Mouse (Mus musculus) kidney, adult 2 months (tissue): ENCODE results near the gene Ttll11. TPM values are rescaled to one million over a fixed set of nuclear protein-coding genes. Genes with fewer than 3 reads are reported as not detected.
A peak's percentile ranks its signal among the peaks of the same experiment; 100 is the strongest.

Experiments
- DNase-seq: peaks from one replicate; pipeline ENCODE4 v3.0.0; 2021
- H3K27ac ChIP-seq: fragments of 200-500 bp; 2 replicates; pipeline ENCODE4 v1.5.1; 2012; ENCODE audit warnings: low read depth, low read length, control low read depth, inconsistent platforms; ENCODE audit not compliant: insufficient read depth
- H3K27me3 ChIP-seq: fragments of 200-500 bp; replicated peaks from 2 replicates; pipeline ENCODE4 v1.6.1; 2012; ENCODE audit warnings: mild to moderate bottlenecking, moderate library complexity, low read length, inconsistent platforms; ENCODE audit not compliant: control insufficient read depth, insufficient read depth
- H3K36me3 ChIP-seq: fragments of 200-500 bp; 2 replicates; pipeline ENCODE4 v1.6.1; 2012; ENCODE audit warnings: mild to moderate bottlenecking, moderate library complexity, low read length, inconsistent platforms; ENCODE audit not compliant: control insufficient read depth, insufficient read depth
- H3K4me1 ChIP-seq: fragments of 200-500 bp; 2 replicates; pipeline ENCODE4 v1.6.1; 2011; ENCODE audit warnings: low read length; ENCODE audit not compliant: control insufficient read depth, insufficient read depth
- H3K4me3 ChIP-seq: fragments of 200-500 bp; 2 replicates; pipeline ENCODE4 v1.5.1; 2011; ENCODE audit warnings: mild to moderate bottlenecking, low read depth, low read length, control low read depth; ENCODE audit not compliant: insufficient read depth
- CTCF ChIP-seq: fragments of 200-500 bp; conservative IDR thresholded peaks from 2 replicates; pipeline ENCODE4 v1.5.1; 2011; ENCODE audit warnings: low read depth, mild to moderate bottlenecking, control low read depth, low read length, moderate library complexity, mixed read lengths; ENCODE audit not compliant: insufficient read depth, insufficient read length
- POLR2A ChIP-seq: fragments of 200-500 bp; IDR thresholded peaks from one replicate; pipeline ENCODE4 v1.6.1; 2011; ENCODE audit warnings: low read depth, low read length, control low read depth
- WGBS: fragments of 180-500 bp; shearing (Covaris S2); methylation state at CpG from one replicate; pipeline ENCODE4 v1.1.7; 2018; 5-methylcytosine and 5-hydroxymethylcytosine counted together
- polyA plus RNA-seq: library from polyadenylated mRNA; depleted of rRNA; stranded (reverse); fragments of >200 nt; gene quantifications from 2 replicates; pipeline ENCODE4 v1.2.3, GENCODE M21; 2012

Gene Ttll11
- polyA plus RNA-seq, 1 experiment: 0.41 TPM

GRCm38 (mm10) chr2:35869165-35869564, 110.5 kb downstream of the Ttll11 start:
- TF ChIP-seq POLR2A: no peak
- TF ChIP-seq CTCF: no peak
- Histone ChIP-seq H3K4me1 (no peaks in the 10 kb centered on the region), H3K27me3 (no peaks in the 10 kb centered on the region), H3K36me3 (no peaks in the 10 kb centered on the region), H3K4me3 (no peak overlapping the region), H3K27ac (no peak overlapping the region)
- 60% methylated on average over 2 of the region's 2 CpGs for WGBS
- no peak for DNase-seq

- 71% methylated on average over 4 of the region's 4 CpGs for WGBS
- Histone ChIP-seq H3K4me1 (no peaks in the 10 kb centered on the region), H3K36me3 (no peaks in the 10 kb centered on the region), H3K27me3 (no peaks in the 10 kb centered on the region), H3K4me3 (no peak overlapping the region), H3K27ac (no peak overlapping the region)
- no peak for DNase-seq
- TF ChIP-seq POLR2A: no peak
- TF ChIP-seq CTCF: no peak
These were observed 116.4 kb downstream of the Ttll11 start for GRCm38 (mm10) chr2:35863284-35863683.

DNA sequence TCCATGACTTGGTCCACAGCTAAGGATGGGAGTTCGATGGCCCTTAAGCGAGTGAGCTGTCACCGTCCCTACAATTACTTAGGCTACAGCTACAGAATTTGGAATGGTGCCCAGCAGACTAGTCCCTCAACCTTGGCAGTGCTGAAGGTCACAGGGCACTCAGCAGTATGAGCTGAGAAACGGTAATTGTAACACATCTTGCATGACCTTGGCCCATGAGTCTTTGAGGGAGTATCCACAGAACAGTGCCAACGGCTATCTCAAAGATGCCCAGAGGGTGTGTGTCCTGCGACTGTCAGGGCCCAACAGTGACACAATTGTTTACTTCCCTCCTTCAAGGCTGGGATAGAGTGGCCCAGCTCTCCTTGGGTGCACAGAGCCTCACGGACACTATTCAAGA, 118.5 kb downstream of the Ttll11 start:
- Histone ChIP-seq H3K27ac (no peak overlapping the region), H3K4me1 (no peaks in the 10 kb centered on the region), H3K4me3 (no peak overlapping the region), H3K36me3 (no peaks in the 10 kb centered on the region), H3K27me3 (no peaks in the 10 kb centered on the region)
- DNase-seq: peak; percentile 3
- WGBS: 67% methylated on average over 7 of the region's 7 CpGs
- no peak for TF ChIP-seq POLR2A
- TF ChIP-seq CTCF: no peak

DNA sequence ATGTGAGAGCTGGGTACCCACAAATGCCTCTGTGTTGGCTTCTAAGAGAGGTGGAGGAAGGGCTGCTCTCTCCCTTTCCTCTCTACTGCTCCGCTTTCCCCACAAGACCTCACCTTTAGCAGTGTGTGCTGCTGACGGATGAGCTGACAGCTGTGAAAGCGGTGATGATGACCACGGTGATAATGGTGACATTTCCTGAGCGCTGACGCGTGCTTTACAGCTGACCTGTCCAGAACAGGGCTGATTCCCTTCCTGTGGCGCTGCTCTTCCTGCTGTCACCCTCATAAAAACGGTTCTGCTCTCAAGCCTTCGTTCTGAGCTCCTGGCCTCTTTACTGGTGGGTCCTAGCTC, 119.3 kb downstream of the Ttll11 start:
- H3K4me1 ChIP-seq: no peaks in the 10 kb centered on the region
- H3K36me3 ChIP-seq: no peaks in the 10 kb centered on the region
- no peak overlapping the region for H3K4me3 ChIP-seq
- WGBS: 49% methylated on average over 10 of the region's 10 CpGs
- TF ChIP-seq POLR2A (no peak), CTCF (no peak)
- no peak for DNase-seq
- no peaks in the 10 kb centered on the region for H3K27me3 ChIP-seq
- no peak overlapping the region for H3K27ac ChIP-seq

- no peak overlapping the region for H3K4me3 ChIP-seq
- no peak for TF ChIP-seq CTCF
- TF ChIP-seq POLR2A: no peak
- H3K27ac ChIP-seq: no peak overlapping the region
- no peak for DNase-seq
- 84% methylated on average over 7 of the region's 7 CpGs for WGBS
- no peaks in the 10 kb centered on the region for H3K4me1 ChIP-seq
- H3K27me3 ChIP-seq: no peaks in the 10 kb centered on the region
- H3K36me3 ChIP-seq: no peaks in the 10 kb centered on the region
These were observed 119.9 kb downstream of the Ttll11 start for GRCm38 (mm10) chr2:35859708-35860393.

DNA sequence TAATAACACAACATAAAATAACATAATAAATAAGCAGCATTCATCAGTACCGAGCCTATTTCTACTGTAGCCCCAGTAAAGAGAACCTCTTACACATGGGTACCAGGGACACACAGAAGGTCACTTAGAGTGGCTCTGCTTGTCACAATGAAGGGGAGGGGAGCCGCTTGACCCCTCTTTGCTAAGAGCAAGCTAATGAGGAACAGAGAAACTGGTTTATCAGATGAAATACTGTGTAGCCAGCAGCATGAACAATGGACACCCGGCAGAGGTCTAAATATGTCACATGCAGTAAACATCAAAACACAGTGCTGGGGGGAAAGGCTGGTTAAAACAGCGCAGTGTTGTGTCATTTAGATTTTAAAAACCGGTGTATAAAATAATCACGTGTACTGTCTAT, 121.4 kb downstream of the Ttll11 start:
- DNase-seq: no peak
- H3K27me3 ChIP-seq: no peaks in the 10 kb centered on the region
- no peak overlapping the region for H3K27ac ChIP-seq
- no peaks in the 10 kb centered on the region for H3K4me1 ChIP-seq
- 84% methylated on average over 6 of the region's 6 CpGs for WGBS
- no peak for TF ChIP-seq CTCF
- H3K36me3 ChIP-seq: no peaks in the 10 kb centered on the region
- no peak overlapping the region for H3K4me3 ChIP-seq

DNA sequence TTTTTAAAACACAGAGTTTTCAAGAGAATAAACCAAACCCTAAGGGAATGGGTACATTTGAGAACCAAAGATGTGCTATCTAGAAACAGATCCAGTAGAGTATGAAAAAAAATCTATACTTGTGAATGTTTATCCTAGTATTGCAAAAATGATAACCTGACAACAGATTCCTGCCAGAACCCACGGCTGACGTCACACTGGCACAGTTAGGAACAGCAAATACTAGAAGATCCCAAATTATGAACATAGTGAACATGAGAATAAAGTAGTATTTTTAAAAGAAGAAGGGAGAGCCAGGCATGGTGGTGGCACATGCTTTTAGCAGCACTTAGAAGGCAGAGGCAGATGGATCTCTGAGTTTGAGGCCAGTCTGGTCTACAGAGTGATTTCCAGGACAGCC, 122.8 kb downstream of the Ttll11 start:
- Histone ChIP-seq H3K4me1 (no peaks in the 10 kb centered on the region), H3K4me3 (no peak overlapping the region), H3K27me3 (no peaks in the 10 kb centered on the region), H3K36me3 (no peaks in the 10 kb centered on the region), H3K27ac (no peak overlapping the region)
- WGBS: 88% methylated on average over 2 of the region's 2 CpGs
- TF ChIP-seq POLR2A: no peak
- no peak for TF ChIP-seq CTCF
- DNase-seq: no peak

DNA sequence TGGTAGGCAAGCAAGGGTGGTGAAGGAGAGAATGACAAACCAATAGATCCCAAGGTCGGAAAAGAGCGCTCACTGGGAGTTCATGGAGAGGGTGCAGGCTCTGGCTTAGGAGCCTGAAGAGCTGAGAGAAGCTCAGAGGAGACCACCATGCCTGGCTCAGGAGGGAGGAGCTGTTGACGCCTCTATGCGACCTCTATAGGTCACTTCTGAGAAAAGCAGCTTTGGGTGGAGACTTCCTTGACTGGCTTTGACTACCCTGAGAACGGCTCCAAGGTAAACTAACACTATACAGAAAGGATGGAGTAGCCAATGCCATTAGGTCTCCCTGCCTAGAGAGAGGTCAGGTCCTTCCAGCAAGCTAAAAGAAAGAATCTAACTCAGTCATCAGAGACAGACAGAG, 124.8 kb downstream of the Ttll11 start:
- Histone ChIP-seq H3K4me3 (no peak overlapping the region), H3K36me3 (no peaks in the 10 kb centered on the region), H3K27ac (no peak overlapping the region), H3K4me1 (no peaks in the 10 kb centered on the region), H3K27me3 (no peaks in the 10 kb centered on the region)
- peak; percentile 5 for DNase-seq
- 50% methylated on average over 5 of the region's 5 CpGs for WGBS
- TF ChIP-seq CTCF (no peak; the same call in 1 of the 2 replicates), POLR2A (no peak)
